Mouse (Mus musculus): ENCODE results near the gene Sema3e. TPM values are rescaled to one million over a fixed set of nuclear protein-coding genes. Genes with fewer than 3 reads are reported as not detected.

The Sema3e gene
- total RNA-seq, 1 experiment: 24.6 TPM

- Histone ChIP-seq H3K36me3 (ENCODE audit: control insufficient read depth, insufficient read depth, low read length, poor library complexity, severe bottlenecking) (no peaks in the 10 kb centered on the region), H3K4me1 (ENCODE audit: control insufficient read depth in 2 of 2, insufficient read depth in 2 of 2, low read length in 2 of 2, poor library complexity in 1 of 2) (no peaks in the 10 kb centered on the region), H3K9ac (ENCODE audit: insufficient read depth, low read depth, low read length, poor library complexity, severe bottlenecking) (no peak overlapping the region), H3K9me3 (ENCODE audit: control insufficient read depth, insufficient read depth, low read depth, low read length) (no peaks in the 10 kb centered on the region), H3K27ac (ENCODE audit: insufficient read depth, low read depth, low read length, poor library complexity, severe bottlenecking) (no peak overlapping the region), H3K4me3 (ENCODE audit: insufficient read depth in 1 of 2, low read depth in 1 of 2, low read length in 2 of 2, poor library complexity in 1 of 2, severe bottlenecking in 1 of 2) (no peak overlapping the region)
- in situ Hi-C loops (cut with MboI; ENCODE audit: low sequenced_read_pairs in 2 of 2, unreplicated experiment in 2 of 2): no loop called here
- TF ChIP-seq HCFC1 (IDR thresholded peaks at IDR 0.05; ENCODE audit: borderline replicate concordance, insufficient read depth, low read length): no peak
- TF ChIP-seq ZNF384 (IDR thresholded peaks at IDR 0.05; ENCODE audit: low read depth, low read length): no peak
- no peak for TF ChIP-seq ZC3H11A (IDR thresholded peaks at IDR 0.05; ENCODE audit: borderline replicate concordance, low read depth, low read length)
- no peak for TF ChIP-seq CHD2 (IDR thresholded peaks at IDR 0.05; ENCODE audit: low read depth, low read length)
- no peak for TF ChIP-seq MAFK (IDR thresholded peaks at IDR 0.05; ENCODE audit: insufficient read depth, low read depth, low read length)
- no peak for DNase-seq (ENCODE audit: low read depth, low spot score)
Measured at GRCm38 (mm10) chr5:14173355-14174183, 148.5 kb downstream of the Sema3e start.

- no peak overlapping the region for H3K9ac ChIP-seq (ENCODE audit: insufficient read depth, low read depth, low read length, poor library complexity, severe bottlenecking)
- TF ChIP-seq HCFC1 (IDR thresholded peaks at IDR 0.05; ENCODE audit: borderline replicate concordance, insufficient read depth, low read length) (no peak), ZC3H11A (IDR thresholded peaks at IDR 0.05; ENCODE audit: borderline replicate concordance, low read depth, low read length) (no peak)
Measured at GRCm38 (mm10) chr5:14180571-14180970, 155.5 kb downstream of the Sema3e start.

GRCm38 (mm10) chr5:14182156-14182555 lies 157.1 kb downstream of the Sema3e start:
- in situ Hi-C loops (cut with MboI; ENCODE audit: low sequenced_read_pairs in 2 of 2, unreplicated experiment in 2 of 2): no loop called here

More at GRCm38 (mm10) chr5:14180571-14180970, 155.5 kb downstream of the Sema3e start:
- Histone ChIP-seq H3K4me3 (ENCODE audit: insufficient read depth in 1 of 2, low read depth in 1 of 2, low read length in 2 of 2, poor library complexity in 1 of 2, severe bottlenecking in 1 of 2) (peak overlapping the region; percentile 48 to 56), H3K27ac (ENCODE audit: insufficient read depth, low read depth, low read length, poor library complexity, severe bottlenecking) (no peak overlapping the region; the same call in 1 of the 2 replicates), H3K9me3 (ENCODE audit: control insufficient read depth, insufficient read depth, low read depth, low read length) (no peaks in the 10 kb centered on the region), H3K4me1 (ENCODE audit: control insufficient read depth in 2 of 2, insufficient read depth in 2 of 2, low read length in 2 of 2, poor library complexity in 1 of 2) (no peaks in the 10 kb centered on the region), H3K36me3 (ENCODE audit: control insufficient read depth, insufficient read depth, low read length, poor library complexity, severe bottlenecking) (no peaks in the 10 kb centered on the region)
- peak; percentile 19 for DNase-seq (ENCODE audit: low read depth, low spot score)
- in situ Hi-C loops (cut with MboI; ENCODE audit: low sequenced_read_pairs in 2 of 2, unreplicated experiment in 2 of 2): no loop called here

GRCm38 (mm10) chr5:14195172-14195819 lies 170.2 kb downstream of the Sema3e start:
- Histone ChIP-seq H3K27ac (ENCODE audit: insufficient read depth, low read depth, low read length, poor library complexity, severe bottlenecking) (no peak overlapping the region), H3K9me3 (ENCODE audit: control insufficient read depth, insufficient read depth, low read depth, low read length) (no peaks in the 10 kb centered on the region), H3K4me1 (ENCODE audit: control insufficient read depth in 2 of 2, insufficient read depth in 2 of 2, low read length in 2 of 2, poor library complexity in 1 of 2) (no peaks in the 10 kb centered on the region), H3K9ac (ENCODE audit: insufficient read depth, low read depth, low read length, poor library complexity, severe bottlenecking) (no peak overlapping the region), H3K36me3 (ENCODE audit: control insufficient read depth, insufficient read depth, low read length, poor library complexity, severe bottlenecking) (no peaks in the 10 kb centered on the region), H3K4me3 (ENCODE audit: insufficient read depth in 1 of 2, low read depth in 1 of 2, low read length in 2 of 2, poor library complexity in 1 of 2, severe bottlenecking in 1 of 2) (no peak overlapping the region)
- TF ChIP-seq CHD2 (IDR thresholded peaks at IDR 0.05; ENCODE audit: low read depth, low read length) (no peak), ZC3H11A (IDR thresholded peaks at IDR 0.05; ENCODE audit: borderline replicate concordance, low read depth, low read length) (no peak), MAFK (IDR thresholded peaks at IDR 0.05; ENCODE audit: insufficient read depth, low read depth, low read length) (no peak), ZNF384 (IDR thresholded peaks at IDR 0.05; ENCODE audit: low read depth, low read length) (no peak), HCFC1 (IDR thresholded peaks at IDR 0.05; ENCODE audit: borderline replicate concordance, insufficient read depth, low read length) (no peak)
- in situ Hi-C loops (cut with MboI; ENCODE audit: low sequenced_read_pairs in 2 of 2, unreplicated experiment in 2 of 2): no loop called here
- DNase-seq (ENCODE audit: low read depth, low spot score): no peak

More at GRCm38 (mm10) chr5:14182156-14182555, 157.1 kb downstream of the Sema3e start:
- H3K36me3 ChIP-seq (ENCODE audit: control insufficient read depth, insufficient read depth, low read length, poor library complexity, severe bottlenecking): no peaks in the 10 kb centered on the region
- no peaks in the 10 kb centered on the region for H3K9me3 ChIP-seq (ENCODE audit: control insufficient read depth, insufficient read depth, low read depth, low read length)
- no peak overlapping the region for H3K9ac ChIP-seq (ENCODE audit: insufficient read depth, low read depth, low read length, poor library complexity, severe bottlenecking)
- no peak overlapping the region for H3K27ac ChIP-seq (ENCODE audit: insufficient read depth, low read depth, low read length, poor library complexity, severe bottlenecking)
- no peaks in the 10 kb centered on the region for H3K4me1 ChIP-seq (ENCODE audit: control insufficient read depth in 2 of 2, insufficient read depth in 2 of 2, low read length in 2 of 2, poor library complexity in 1 of 2)
- no peak for DNase-seq (ENCODE audit: low read depth, low spot score)
- TF ChIP-seq CHD2 (IDR thresholded peaks at IDR 0.05; ENCODE audit: low read depth, low read length) (no peak), HCFC1 (IDR thresholded peaks at IDR 0.05; ENCODE audit: borderline replicate concordance, insufficient read depth, low read length) (no peak), MAFK (IDR thresholded peaks at IDR 0.05; ENCODE audit: insufficient read depth, low read depth, low read length) (no peak), ZNF384 (IDR thresholded peaks at IDR 0.05; ENCODE audit: low read depth, low read length) (no peak), ZC3H11A (IDR thresholded peaks at IDR 0.05; ENCODE audit: borderline replicate concordance, low read depth, low read length) (no peak)
- no peak overlapping the region for H3K4me3 ChIP-seq (ENCODE audit: insufficient read depth in 1 of 2, low read depth in 1 of 2, low read length in 2 of 2, poor library complexity in 1 of 2, severe bottlenecking in 1 of 2)
